Mouse (Mus musculus) myocyte (in vitro differentiated cells): ENCODE data around the gene Fam81b. TPM values are rescaled to one million over a fixed set of nuclear protein-coding genes. Genes with fewer than 3 reads are reported as not detected.

ENCODE experiments used
- H3K27me3 ChIP-seq: one replicate; pipeline ENCODE4 v1.6.1; 2011; ENCODE audit not compliant: control insufficient read depth, insufficient read depth, insufficient read length
- H3K36me3 ChIP-seq: one replicate; pipeline ENCODE4 v1.6.1; 2011; ENCODE audit not compliant: control insufficient read depth, insufficient read depth
- H3K4me2 ChIP-seq: one replicate; pipeline ENCODE4 v1.6.1; 2011; ENCODE audit warnings: low read depth, control low read depth
- H3K4me3 ChIP-seq: one replicate; pipeline ENCODE4 v1.5.1; 2011; ENCODE audit warnings: mild to moderate bottlenecking, control low read depth, moderate library complexity
- H3K79me2 ChIP-seq: one replicate; pipeline ENCODE4 v1.6.1; 2011; ENCODE audit not compliant: control insufficient read depth, insufficient read depth
- H3ac ChIP-seq: one replicate; pipeline ENCODE4 v1.6.1; 2011; ENCODE audit not compliant: control insufficient read depth, insufficient read length
- CEBPB ChIP-seq: IDR thresholded peaks from 2 replicates; pipeline ENCODE4 v1.6.1; 2011; ENCODE audit warnings: mild to moderate bottlenecking, moderate library complexity; ENCODE audit not compliant: poor library complexity, insufficient read depth, severe bottlenecking
- E2F4 ChIP-seq: IDR thresholded peaks from one replicate; pipeline ENCODE4 v1.6.1; 2011; ENCODE audit warnings: mild to moderate bottlenecking, control low read depth, moderate library complexity; ENCODE audit not compliant: insufficient read depth
- MAX ChIP-seq: IDR thresholded peaks from one replicate; pipeline ENCODE4 v1.6.1; 2011; ENCODE audit warnings: low read depth, mild to moderate bottlenecking, control low read depth
- MYOD1 ChIP-seq, 3 experiments: IDR thresholded peaks; one replicate each; pipeline ENCODE4 v1.6.1; 2011; ENCODE audit warnings: control low read depth in 2 of 3, low read depth in 2 of 3, mild to moderate bottlenecking in 2 of 3, moderate library complexity in 1 of 3; ENCODE audit not compliant: insufficient read length in 2 of 3, control insufficient read depth in 1 of 3
- MYOG ChIP-seq, 3 experiments: IDR thresholded peaks; one replicate each; pipeline ENCODE4 v1.6.1; 2011; ENCODE audit warnings: control low read depth in 2 of 3, low read depth in 2 of 3, mild to moderate bottlenecking in 2 of 3; ENCODE audit not compliant: insufficient read length in 2 of 3, control insufficient read depth in 1 of 3, insufficient read depth in 1 of 3
- POLR2A ChIP-seq: IDR thresholded peaks from one replicate; pipeline ENCODE4 v1.6.1; 2011; ENCODE audit warnings: low read depth, mild to moderate bottlenecking, control low read depth, moderate library complexity; ENCODE audit not compliant: insufficient read length
- POLR2AphosphoS2 ChIP-seq: IDR thresholded peaks from one replicate; pipeline ENCODE4 v1.6.1; 2011; ENCODE audit warnings: low read depth, control low read depth; ENCODE audit not compliant: insufficient read length
- REST ChIP-seq: IDR thresholded peaks from one replicate; pipeline ENCODE4 v1.6.1; 2011; ENCODE audit warnings: mild to moderate bottlenecking, control low read depth, moderate library complexity; ENCODE audit not compliant: insufficient read depth, insufficient read length
- SRF ChIP-seq: IDR thresholded peaks from one replicate; pipeline ENCODE4 v1.6.1; 2011; ENCODE audit warnings: low read depth; ENCODE audit not compliant: control insufficient read depth, insufficient read length
- TCF12 ChIP-seq: IDR thresholded peaks from one replicate; pipeline ENCODE4 v1.6.1; 2011; ENCODE audit warnings: mild to moderate bottlenecking, control low read depth; ENCODE audit not compliant: poor library complexity, insufficient read depth, severe bottlenecking
- TCF3 ChIP-seq: IDR thresholded peaks from one replicate; pipeline ENCODE4 v1.6.1; 2011; ENCODE audit warnings: low read depth, control low read depth; ENCODE audit not compliant: insufficient read length
- USF1 ChIP-seq: IDR thresholded peaks from one replicate; pipeline ENCODE4 v1.6.1; 2011; ENCODE audit warnings: low read depth, mild to moderate bottlenecking, control low read depth, moderate library complexity
- polyA plus RNA-seq: library from polyadenylated mRNA; unstranded; fragments of >200 nt; fragmentation: generic; extraction: Trizol; gene quantifications from one replicate; pipeline ENCODE4 v1.2.1, GENCODE M21; 2012; ENCODE audit warnings: missing spikeins

Gene Fam81b
- polyA plus RNA-seq, 1 experiment = not detected

GRCm38 (mm10) chr13:76214928-76215327, 89.9 kb downstream of the Fam81b start:
- Histone ChIP-seq H3K4me2 (no peak overlapping the region), H3K4me3 (no peak overlapping the region), H3ac (no peak overlapping the region), H3K36me3 (no peaks in the 10 kb centered on the region), H3K27me3 (no peaks in the 10 kb centered on the region), H3K79me2 (no peaks in the 10 kb centered on the region)
- TF ChIP-seq CEBPB = no peak

DNA sequence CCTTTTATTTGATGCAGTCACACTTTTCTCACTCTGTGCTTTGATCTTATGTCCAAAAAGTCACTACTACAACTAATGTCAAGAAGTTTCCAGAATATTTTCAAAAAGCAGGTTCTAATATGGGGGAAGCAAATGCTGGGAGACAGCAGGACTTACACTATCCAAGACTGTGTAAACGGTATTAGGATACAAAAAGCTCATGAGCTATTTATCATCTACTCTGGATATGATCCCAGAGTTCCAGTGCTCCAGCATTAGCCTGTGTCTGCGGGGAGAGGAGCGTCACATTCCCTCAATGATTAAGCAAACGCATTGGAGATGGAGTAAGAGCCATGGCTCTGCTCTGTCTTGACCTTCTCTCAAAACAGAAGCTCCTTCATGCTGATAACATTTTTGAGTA, 104.9 kb downstream of the Fam81b start:
- no peaks in the 10 kb centered on the region for H3K36me3 ChIP-seq
- no peak for TF ChIP-seq MYOG (IDR thresholded peaks at IDR 0.05; ENCODE audit: control insufficient read depth in 1 of 3, insufficient read depth in 1 of 3, insufficient read length in 2 of 3, low read depth in 2 of 3)
- no peak for TF ChIP-seq TCF3
- TF ChIP-seq USF1 = no peak
- no peak for TF ChIP-seq E2F4
- TF ChIP-seq POLR2A = no peak
- TF ChIP-seq TCF12 = no peak
- no peak for TF ChIP-seq POLR2AphosphoS2
- TF ChIP-seq MYOD1 (IDR thresholded peaks at IDR 0.05; ENCODE audit: control insufficient read depth in 1 of 3, insufficient read length in 2 of 3, low read depth in 2 of 3) = no peak
- no peak for TF ChIP-seq MAX
- no peak for TF ChIP-seq CEBPB
- TF ChIP-seq SRF = no peak
- TF ChIP-seq REST = no peak

DNA sequence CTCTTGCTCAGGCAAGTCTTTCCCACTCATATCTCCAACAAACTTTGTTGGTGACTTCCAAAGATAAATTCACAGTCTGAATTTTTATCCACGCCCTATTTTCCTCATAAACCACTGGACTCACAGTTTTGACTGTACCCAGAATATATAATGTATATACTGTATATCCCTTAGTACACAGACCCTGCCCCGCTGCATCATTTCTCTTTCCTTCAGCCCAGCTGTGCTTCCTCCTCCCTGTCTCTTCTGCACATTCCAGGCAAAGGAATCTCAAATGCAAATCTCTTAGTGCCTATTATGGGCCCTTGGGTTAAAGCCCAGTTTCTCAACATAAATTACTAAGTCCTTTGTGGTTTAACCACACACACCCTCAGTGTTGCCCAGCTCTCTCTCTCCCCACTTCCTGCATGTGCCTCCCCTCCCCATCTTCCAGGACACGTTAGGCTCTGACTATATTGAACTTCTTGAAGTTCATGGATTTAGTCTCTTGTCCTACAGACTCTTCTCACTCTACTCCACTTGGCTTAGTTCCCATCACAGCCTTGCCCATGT, 107.5 kb downstream of the Fam81b start:
- no peaks in the 10 kb centered on the region for H3K79me2 ChIP-seq
- no peak overlapping the region for H3K4me3 ChIP-seq
- H3K27me3 ChIP-seq = no peaks in the 10 kb centered on the region

More for the DNA sequence above, 104.9 kb downstream of the Fam81b start:
- no peak overlapping the region for H3K4me3 ChIP-seq
- no peaks in the 10 kb centered on the region for H3K79me2 ChIP-seq
- no peak overlapping the region for H3K4me2 ChIP-seq
- H3K27me3 ChIP-seq = no peaks in the 10 kb centered on the region
- H3ac ChIP-seq = no peak overlapping the region

GRCm38 (mm10) chr13:76195431-76196138, 109.3 kb downstream of the Fam81b start:
- Histone ChIP-seq H3K4me3 (no peak overlapping the region), H3K36me3 (no peaks in the 10 kb centered on the region), H3K4me2 (no peak overlapping the region), H3K79me2 (no peaks in the 10 kb centered on the region), H3ac (no peak overlapping the region), H3K27me3 (no peaks in the 10 kb centered on the region)
- TF ChIP-seq E2F4 (no peak), USF1 (no peak), REST (no peak), TCF3 (no peak)

More for the DNA sequence above, 107.5 kb downstream of the Fam81b start:
- TF ChIP-seq CEBPB (no peak), TCF12 (no peak), USF1 (no peak), MAX (no peak), TCF3 (no peak), MYOG (IDR thresholded peaks at IDR 0.05; ENCODE audit: control insufficient read depth in 1 of 3, insufficient read depth in 1 of 3, insufficient read length in 2 of 3, low read depth in 2 of 3) (no peak), REST (no peak), MYOD1 (IDR thresholded peaks at IDR 0.05; ENCODE audit: control insufficient read depth in 1 of 3, insufficient read length in 2 of 3, low read depth in 2 of 3) (no peak), POLR2A (no peak), POLR2AphosphoS2 (no peak), E2F4 (no peak), SRF (no peak)
- no peak overlapping the region for H3K4me2 ChIP-seq
- H3ac ChIP-seq = no peak overlapping the region
- H3K36me3 ChIP-seq = no peaks in the 10 kb centered on the region

GRCm38 (mm10) chr13:76194937-76195336, 109.9 kb downstream of the Fam81b start:
- H3K36me3 ChIP-seq = no peaks in the 10 kb centered on the region
- no peaks in the 10 kb centered on the region for H3K27me3 ChIP-seq
- no peaks in the 10 kb centered on the region for H3K79me2 ChIP-seq
- TF ChIP-seq CEBPB (no peak), E2F4 (no peak), SRF (no peak), TCF3 (no peak), USF1 (no peak), MAX (no peak), TCF12 (no peak), POLR2AphosphoS2 (no peak), MYOG (IDR thresholded peaks at IDR 0.05; ENCODE audit: control insufficient read depth in 1 of 3, insufficient read depth in 1 of 3, insufficient read length in 2 of 3, low read depth in 2 of 3) (no peak), POLR2A (no peak), REST (no peak), MYOD1 (IDR thresholded peaks at IDR 0.05; ENCODE audit: control insufficient read depth in 1 of 3, insufficient read length in 2 of 3, low read depth in 2 of 3) (no peak)
- no peak overlapping the region for H3ac ChIP-seq
- no peak overlapping the region for H3K4me3 ChIP-seq
- no peak overlapping the region for H3K4me2 ChIP-seq
